Mouse (Mus musculus) urinary bladder, postnatal 14 days (tissue): ENCODE data around the gene Ngrn.

Experiments
- DNase-seq: peaks from one replicate; pipeline ENCODE4 v3.0.0; 2021; ENCODE audit warnings: low spot score

Gene Ngrn

GRCm38 (mm10) chr7:80261372-80261990 is 466 bp downstream of the Ngrn start:
- DNase-seq = no peak

GRCm38 (mm10) chr7:80264606-80265005 is 3.6 kb downstream of the Ngrn start:
- DNase-seq = no peak

GRCm38 (mm10) chr7:80267764-80268163 is 6.7 kb downstream of the Ngrn start:
- DNase-seq = no peak

GRCm38 (mm10) chr7:80268897-80269750 is 8.1 kb downstream of the Ngrn start, which contains the start of gene Vps33b:
Vps33b (plus strand) TSS chr7:80269649.
- peak; percentile 98 for DNase-seq

GRCm38 (mm10) chr7:80269751-80270255 is 8.8 kb downstream of the Ngrn start:
- DNase-seq = peak; percentile 67

GRCm38 (mm10) chr7:80273456-80273855 is 12.4 kb downstream of the Ngrn start:
- DNase-seq = no peak

GRCm38 (mm10) chr7:80276374-80276773 is 15.4 kb downstream of the Ngrn start:
- no peak for DNase-seq

GRCm38 (mm10) chr7:80280032-80280431 is 19.0 kb downstream of the Ngrn start:
- no peak for DNase-seq

GRCm38 (mm10) chr7:80280998-80281397 is 20.0 kb downstream of the Ngrn start:
- no peak for DNase-seq

- DNase-seq = no peak
Measured at GRCm38 (mm10) chr7:80281646-80282045, 20.6 kb downstream of the Ngrn start.

GRCm38 (mm10) chr7:80283226-80283918 is 22.4 kb downstream of the Ngrn start:
- DNase-seq = no peak

GRCm38 (mm10) chr7:80284391-80284790 is 23.4 kb downstream of the Ngrn start:
- DNase-seq = no peak

GRCm38 (mm10) chr7:80285725-80286124 is 24.7 kb downstream of the Ngrn start:
- DNase-seq = no peak

- no peak for DNase-seq
Measured at GRCm38 (mm10) chr7:80287736-80288135, 26.7 kb downstream of the Ngrn start.

- DNase-seq = peak; percentile 98
Measured at GRCm38 (mm10) chr7:80294062-80294763, 33.2 kb downstream of the Ngrn start, which contains the start of gene Prc1. Prc1 (plus strand) TSS chr7:80294450.

GRCm38 (mm10) chr7:80294764-80295648 is 34.0 kb downstream of the Ngrn start:
- DNase-seq = no peak

GRCm38 (mm10) chr7:80296462-80296861 is 35.4 kb downstream of the Ngrn start:
- DNase-seq = no peak

GRCm38 (mm10) chr7:80297041-80297440 is 36.0 kb downstream of the Ngrn start:
- no peak for DNase-seq

GRCm38 (mm10) chr7:80298754-80299153 is 37.7 kb downstream of the Ngrn start:
- no peak for DNase-seq

GRCm38 (mm10) chr7:80299568-80299967 is 38.6 kb downstream of the Ngrn start:
- DNase-seq = no peak

GRCm38 (mm10) chr7:80301522-80301921 is 40.5 kb downstream of the Ngrn start:
- DNase-seq = no peak
